Mouse (Mus musculus) C2C12 (cell line): ENCODE results near the gene Dazap2.

Experiments
- CTCF ChIP-seq: IDR thresholded peaks from one replicate; pipeline ENCODE4 v1.5.1; 2011; ENCODE audit not compliant: control insufficient read depth, insufficient read depth, insufficient read length
- USF1 ChIP-seq: IDR thresholded peaks from one replicate; pipeline ENCODE4 v1.6.1; 2011; ENCODE audit warnings: low read depth, mild to moderate bottlenecking, control low read depth, moderate library complexity

- TF ChIP-seq CTCF, result no peak
- TF ChIP-seq USF1, result no peak
Measured at GRCm38 (mm10) chr15:100616221-100616620, 1.1 kb downstream of the Dazap2 start.
